Mouse (Mus musculus): Measurements from ENCODE around the gene Cdt1. TPM values are rescaled to one million over a fixed set of nuclear protein-coding genes. Genes with fewer than 3 reads are reported as not detected.

Gene Cdt1
- polyA plus RNA-seq, 1 experiment from 2014 or later = 12.8 TPM

- 82% methylated on average over 10 of the region's 10 CpGs for WGBS
- no peak overlapping the region for H3K4me3 ChIP-seq (ENCODE audit: low read depth, low read length)
- no peak overlapping the region for H3K27ac ChIP-seq (ENCODE audit: low read depth, low read length)
- no peak overlapping the region for H3K9ac ChIP-seq (ENCODE audit: low read length)
- H3K27me3 ChIP-seq (replicated peaks; ENCODE audit: control insufficient read depth, insufficient read depth, low read length) = no peaks in the 10 kb centered on the region
- no peaks in the 10 kb centered on the region for H3K36me3 ChIP-seq (ENCODE audit: control insufficient read depth, insufficient read depth, low read length)
- peaks cover 5% of the 10 kb centered on the region; the same call in 1 of the 2 replicates for H3K4me1 ChIP-seq (ENCODE audit: control insufficient read depth, insufficient read depth, low read length)
- no peaks in the 10 kb centered on the region for H3K9me3 ChIP-seq (replicated peaks; ENCODE audit: control insufficient read depth, low read length)
- DNase-seq (ENCODE audit: low spot score) (no peak), ATAC-seq (no peak)
- no peak overlapping the region for H3K4me2 ChIP-seq (ENCODE audit: low read length)
These were observed 18.9 kb downstream of the Cdt1 start for GRCm38 (mm10) chr8:122586749-122587148.

GRCm38 (mm10) chr8:122593240-122593639, 25.4 kb downstream of the Cdt1 start:
- Histone ChIP-seq H3K9me3 (replicated peaks; ENCODE audit: control insufficient read depth, low read length) (no peaks in the 10 kb centered on the region), H3K4me1 (ENCODE audit: control insufficient read depth, insufficient read depth, low read length) (no peaks in the 10 kb centered on the region), H3K9ac (ENCODE audit: low read length) (no peak overlapping the region), H3K27me3 (replicated peaks; ENCODE audit: control insufficient read depth, insufficient read depth, low read length) (no peaks in the 10 kb centered on the region), H3K27ac (ENCODE audit: low read depth, low read length) (peak overlapping the region; percentile 30; the same call in 1 of the 2 replicates), H3K36me3 (ENCODE audit: control insufficient read depth, insufficient read depth, low read length) (no peaks in the 10 kb centered on the region), H3K4me2 (ENCODE audit: low read length) (no peak overlapping the region), H3K4me3 (ENCODE audit: low read depth, low read length) (no peak overlapping the region)
- 88% methylated on average over 12 of the region's 12 CpGs for WGBS
- DNase-seq (ENCODE audit: low spot score) (no peak), ATAC-seq (no peak)

- ATAC-seq (no peak), DNase-seq (ENCODE audit: low spot score) (no peak)
- no peaks in the 10 kb centered on the region for H3K4me1 ChIP-seq (ENCODE audit: control insufficient read depth, insufficient read depth, low read length)
- no peaks in the 10 kb centered on the region for H3K27me3 ChIP-seq (replicated peaks; ENCODE audit: control insufficient read depth, insufficient read depth, low read length)
- H3K9me3 ChIP-seq (replicated peaks; ENCODE audit: control insufficient read depth, low read length) = no peaks in the 10 kb centered on the region
- no peaks in the 10 kb centered on the region for H3K36me3 ChIP-seq (ENCODE audit: control insufficient read depth, insufficient read depth, low read length)
- no peak overlapping the region for H3K9ac ChIP-seq (ENCODE audit: low read length)
- 80% methylated on average over 19 of the region's 19 CpGs for WGBS
- H3K4me3 ChIP-seq (ENCODE audit: low read depth, low read length) = no peak overlapping the region
- H3K27ac ChIP-seq (ENCODE audit: low read depth, low read length) = peak overlapping the region; percentile 54; the same call in 1 of the 2 replicates
- H3K4me2 ChIP-seq (ENCODE audit: low read length) = no peak overlapping the region
These were observed 26.1 kb downstream of the Cdt1 start for GRCm38 (mm10) chr8:122593783-122594507.

GRCm38 (mm10) chr8:122596031-122596430, 28.2 kb downstream of the Cdt1 start:
- 67% methylated on average over 4 of the region's 4 CpGs for WGBS
- Histone ChIP-seq H3K27me3 (replicated peaks; ENCODE audit: control insufficient read depth, insufficient read depth, low read length) (no peaks in the 10 kb centered on the region), H3K4me1 (ENCODE audit: control insufficient read depth, insufficient read depth, low read length) (no peaks in the 10 kb centered on the region), H3K9ac (ENCODE audit: low read length) (no peak overlapping the region), H3K4me3 (ENCODE audit: low read depth, low read length) (no peak overlapping the region), H3K4me2 (ENCODE audit: low read length) (no peak overlapping the region), H3K9me3 (replicated peaks; ENCODE audit: control insufficient read depth, low read length) (no peaks in the 10 kb centered on the region), H3K27ac (ENCODE audit: low read depth, low read length) (no peak overlapping the region), H3K36me3 (ENCODE audit: control insufficient read depth, insufficient read depth, low read length) (no peaks in the 10 kb centered on the region)
- ATAC-seq (no peak), DNase-seq (ENCODE audit: low spot score) (no peak)

GRCm38 (mm10) chr8:122600666-122601065, 32.9 kb downstream of the Cdt1 start:
- H3K4me3 ChIP-seq (ENCODE audit: low read depth, low read length) = no peak overlapping the region
- no peak overlapping the region for H3K4me2 ChIP-seq (ENCODE audit: low read length)
- H3K4me1 ChIP-seq (ENCODE audit: control insufficient read depth, insufficient read depth, low read length) = no peaks in the 10 kb centered on the region
- H3K27ac ChIP-seq (ENCODE audit: low read depth, low read length) = no peak overlapping the region
- DNase-seq (ENCODE audit: low spot score) (no peak), ATAC-seq (no peak)
- H3K27me3 ChIP-seq (replicated peaks; ENCODE audit: control insufficient read depth, insufficient read depth, low read length) = no peaks in the 10 kb centered on the region
- no peaks in the 10 kb centered on the region for H3K9me3 ChIP-seq (replicated peaks; ENCODE audit: control insufficient read depth, low read length)
- no peaks in the 10 kb centered on the region for H3K36me3 ChIP-seq (ENCODE audit: control insufficient read depth, insufficient read depth, low read length)
- H3K9ac ChIP-seq (ENCODE audit: low read length) = no peak overlapping the region
- WGBS = 92% methylated on average over 9 of the region's 9 CpGs

- no peaks in the 10 kb centered on the region for H3K36me3 ChIP-seq (ENCODE audit: control insufficient read depth, insufficient read depth, low read length)
- no peaks in the 10 kb centered on the region for H3K27me3 ChIP-seq (replicated peaks; ENCODE audit: control insufficient read depth, insufficient read depth, low read length)
- no peak overlapping the region for H3K4me2 ChIP-seq (ENCODE audit: low read length)
- H3K9ac ChIP-seq (ENCODE audit: low read length) = no peak overlapping the region
- H3K27ac ChIP-seq (ENCODE audit: low read depth, low read length) = no peak overlapping the region
- 72% methylated on average over 1 of the region's 1 CpGs for WGBS
- DNase-seq (ENCODE audit: low spot score) = no peak
- H3K9me3 ChIP-seq (replicated peaks; ENCODE audit: control insufficient read depth, low read length) = no peaks in the 10 kb centered on the region
- no peak for ATAC-seq
- H3K4me3 ChIP-seq (ENCODE audit: low read depth, low read length) = no peak overlapping the region
- H3K4me1 ChIP-seq (ENCODE audit: control insufficient read depth, insufficient read depth, low read length) = no peaks in the 10 kb centered on the region
These were observed 36.8 kb downstream of the Cdt1 start for GRCm38 (mm10) chr8:122604640-122605039.

GRCm38 (mm10) chr8:122605367-122605766, 37.6 kb downstream of the Cdt1 start:
- ATAC-seq (no peak), DNase-seq (ENCODE audit: low spot score) (no peak)
- H3K27me3 ChIP-seq (replicated peaks; ENCODE audit: control insufficient read depth, insufficient read depth, low read length) = no peaks in the 10 kb centered on the region
- no peak overlapping the region for H3K27ac ChIP-seq (ENCODE audit: low read depth, low read length)
- H3K36me3 ChIP-seq (ENCODE audit: control insufficient read depth, insufficient read depth, low read length) = no peaks in the 10 kb centered on the region
- no peak overlapping the region for H3K4me3 ChIP-seq (ENCODE audit: low read depth, low read length)
- H3K4me1 ChIP-seq (ENCODE audit: control insufficient read depth, insufficient read depth, low read length) = no peaks in the 10 kb centered on the region
- H3K9me3 ChIP-seq (replicated peaks; ENCODE audit: control insufficient read depth, low read length) = no peaks in the 10 kb centered on the region
- no peak overlapping the region for H3K4me2 ChIP-seq (ENCODE audit: low read length)
- H3K9ac ChIP-seq (ENCODE audit: low read length) = no peak overlapping the region
- 91% methylated on average over 4 of the region's 4 CpGs for WGBS

- DNase-seq (ENCODE audit: low spot score) (no peak), ATAC-seq (no peak)
- Histone ChIP-seq H3K36me3 (ENCODE audit: control insufficient read depth, insufficient read depth, low read length) (no peaks in the 10 kb centered on the region), H3K4me1 (ENCODE audit: control insufficient read depth, insufficient read depth, low read length) (peaks cover 5% of the 10 kb centered on the region), H3K9ac (ENCODE audit: low read length) (no peak overlapping the region), H3K9me3 (replicated peaks; ENCODE audit: control insufficient read depth, low read length) (no peaks in the 10 kb centered on the region), H3K27me3 (replicated peaks; ENCODE audit: control insufficient read depth, insufficient read depth, low read length) (no peaks in the 10 kb centered on the region), H3K4me3 (ENCODE audit: low read depth, low read length) (no peak overlapping the region), H3K4me2 (ENCODE audit: low read length) (no peak overlapping the region), H3K27ac (ENCODE audit: low read depth, low read length) (no peak overlapping the region)
- WGBS = 79% methylated on average over 11 of the region's 12 CpGs
These were observed 39.0 kb downstream of the Cdt1 start for GRCm38 (mm10) chr8:122606810-122607209.

GRCm38 (mm10) chr8:122610209-122610608, 42.4 kb downstream of the Cdt1 start:
- ATAC-seq = no peak
- no peaks in the 10 kb centered on the region for H3K27me3 ChIP-seq (replicated peaks; ENCODE audit: control insufficient read depth, insufficient read depth, low read length)
- H3K36me3 ChIP-seq (ENCODE audit: control insufficient read depth, insufficient read depth, low read length) = 0 out of 2 replicates have a peak, but pooled peaks cover 4% of the 10 kb centered on the region
- peak overlapping the region; percentile 70 for H3K4me2 ChIP-seq (ENCODE audit: low read length)
- H3K9me3 ChIP-seq (replicated peaks; ENCODE audit: control insufficient read depth, low read length) = no peaks in the 10 kb centered on the region
- H3K4me1 ChIP-seq (ENCODE audit: control insufficient read depth, insufficient read depth, low read length) = peaks cover 10% of the 10 kb centered on the region
- H3K9ac ChIP-seq (ENCODE audit: low read length) = no peak overlapping the region
- DNase-seq (ENCODE audit: low spot score) = no peak
- H3K27ac ChIP-seq (ENCODE audit: low read depth, low read length) = no peak overlapping the region
- H3K4me3 ChIP-seq (ENCODE audit: low read depth, low read length) = no peak overlapping the region
- 59% methylated on average over 4 of the region's 4 CpGs for WGBS
